Mouse (Mus musculus) right cerebral cortex, postnatal 25 days (tissue): ENCODE measurements at regions not wholly inside any gene's neighbourhood (a gene's known extent, or its start where the extent isn't known, plus 50 kb on each side); places are given as distances from the start of the nearest gene placed in this dataset.
A peak's percentile ranks its signal among the peaks of the same experiment; 100 is the strongest.

ENCODE experiments used
- DNase-seq: peaks from one replicate; pipeline ENCODE4 v3.0.0; 2022

DNA sequence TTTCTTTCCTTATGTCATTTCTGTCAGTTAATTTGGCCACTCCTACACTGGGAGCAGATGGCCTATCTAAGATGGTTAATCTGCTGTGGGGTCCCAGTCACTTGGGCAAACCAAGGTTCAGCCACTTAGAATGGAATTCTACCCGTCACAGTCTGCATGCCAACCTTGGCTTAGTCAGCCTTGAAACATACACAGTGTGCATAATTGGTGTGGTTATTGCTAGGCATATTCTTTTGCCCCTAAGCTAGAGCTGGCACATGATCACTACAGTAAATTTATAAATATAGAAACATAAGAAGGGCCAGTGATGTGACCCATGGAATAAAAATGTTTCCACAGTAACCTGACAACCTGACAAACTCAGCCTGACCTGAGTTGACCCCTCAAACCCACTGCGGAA, 130.7 kb upstream of the Pgrmc2 start:
- no peak for DNase-seq

DNA sequence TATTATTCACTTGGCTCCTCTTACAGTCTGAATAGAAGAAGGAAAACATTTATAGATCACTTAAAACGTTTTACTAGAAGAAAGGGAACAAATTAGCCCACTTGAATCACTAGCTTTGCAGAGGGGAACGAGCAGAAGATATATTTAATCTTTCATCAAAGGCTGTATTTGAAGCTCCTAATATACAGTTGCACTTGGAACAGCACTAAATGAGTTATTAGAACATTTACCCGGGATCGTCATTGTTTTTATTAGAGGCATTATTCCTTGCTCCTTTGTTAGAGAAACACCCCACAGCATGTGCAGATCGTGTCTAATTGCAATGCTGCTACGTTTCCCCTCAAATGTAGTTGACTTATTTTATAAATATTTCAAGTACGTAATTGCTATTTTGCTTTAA, 127.5 kb upstream of the Pgrmc2 start:
- DNase-seq = no peak

DNA sequence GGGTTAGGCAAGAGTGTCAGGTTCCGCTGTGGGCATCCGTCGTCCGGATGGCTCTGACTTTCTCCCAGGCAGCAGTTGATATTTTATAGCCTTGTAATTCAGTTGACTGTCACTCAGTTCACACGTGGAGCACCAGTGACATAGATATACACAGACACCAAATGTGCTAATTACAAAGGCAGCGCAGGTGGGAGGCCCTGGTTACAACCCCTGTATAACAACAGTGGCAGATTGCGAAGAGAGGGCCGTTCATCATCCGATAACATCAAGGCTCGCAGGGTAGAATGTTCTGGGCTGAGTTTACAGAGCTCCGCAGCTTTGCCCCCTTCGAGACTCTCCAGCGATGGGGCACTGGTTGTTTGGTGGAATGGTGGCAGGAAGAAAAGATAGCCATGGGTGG, 120.0 kb upstream of the Pgrmc2 start:
- DNase-seq = no peak

DNA sequence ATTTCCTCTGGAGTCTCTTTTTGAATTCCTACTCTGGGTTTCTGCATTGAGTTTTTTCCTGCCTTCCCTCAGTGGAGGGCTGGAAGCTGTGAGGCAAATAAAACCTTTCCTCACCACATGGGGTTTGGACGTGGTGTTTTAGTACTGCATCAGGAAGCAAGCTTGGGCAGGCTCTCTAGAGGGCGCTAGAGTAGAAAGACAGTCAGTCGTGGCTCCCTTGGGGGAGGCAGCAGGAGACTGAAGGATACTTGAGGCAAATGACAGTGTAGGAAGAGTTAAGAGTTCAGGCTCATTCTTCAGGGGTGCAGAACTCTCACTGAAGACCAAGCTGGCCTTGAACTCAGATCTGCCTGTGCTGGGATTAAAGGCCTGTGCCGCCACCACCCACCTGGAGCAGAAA, 118.9 kb upstream of the Pgrmc2 start:
- DNase-seq = no peak

DNA sequence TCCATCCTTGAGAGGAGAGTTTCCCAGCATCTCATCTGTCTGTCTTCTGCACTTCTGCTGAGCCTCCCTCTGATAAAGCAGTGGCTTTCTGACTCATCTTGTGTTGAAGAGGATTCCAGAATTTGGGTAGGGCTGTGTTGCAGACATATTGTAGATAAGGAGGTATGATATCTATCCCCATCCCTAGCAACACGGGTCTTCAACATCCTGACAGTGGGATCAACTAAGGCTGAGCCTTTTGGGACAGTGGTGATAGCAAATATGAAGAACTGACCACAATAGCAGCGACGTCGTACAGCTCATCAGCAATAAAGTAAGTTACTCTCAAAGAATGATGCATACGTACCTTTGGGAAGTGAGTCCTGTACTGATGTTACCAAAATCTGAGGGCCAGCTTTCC, 117.2 kb upstream of the Pgrmc2 start:
- DNase-seq = no peak

DNA sequence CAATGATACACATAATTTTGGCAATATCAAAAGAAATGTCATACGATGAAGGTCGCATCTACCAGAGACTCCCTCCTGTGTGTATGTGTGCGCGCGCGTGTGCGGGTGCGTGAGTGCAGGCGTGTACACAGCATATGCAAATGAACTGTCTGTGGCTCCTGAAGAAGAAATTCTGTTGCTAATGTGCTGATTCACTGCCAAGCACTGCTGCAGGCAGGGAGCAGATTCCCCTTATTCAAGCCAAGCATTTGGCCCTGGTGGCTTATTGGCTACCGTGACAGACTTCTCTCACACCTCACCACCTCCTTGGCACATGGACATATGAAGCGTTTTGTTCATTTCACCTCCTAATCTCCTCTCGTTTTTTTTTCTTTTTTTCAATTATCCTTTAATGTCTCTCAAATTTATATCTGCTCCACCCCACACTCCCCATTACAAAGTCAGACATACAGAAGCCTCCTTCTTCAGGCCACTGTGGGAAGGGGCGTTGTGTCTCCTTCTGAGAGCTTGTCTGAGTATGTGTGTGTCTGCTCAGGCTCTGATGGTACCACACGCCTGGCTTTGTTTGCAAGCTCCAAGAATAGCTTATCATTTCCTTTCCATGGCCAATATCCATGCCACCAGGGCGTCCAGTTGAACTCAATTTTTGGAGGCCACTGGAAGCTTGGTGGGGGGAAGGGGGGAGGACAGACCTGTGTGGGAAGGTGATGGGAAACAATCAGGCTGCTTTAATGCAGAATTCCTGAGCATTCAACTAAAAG, 115.5 kb upstream of the Pgrmc2 start:
- no peak for DNase-seq

DNA sequence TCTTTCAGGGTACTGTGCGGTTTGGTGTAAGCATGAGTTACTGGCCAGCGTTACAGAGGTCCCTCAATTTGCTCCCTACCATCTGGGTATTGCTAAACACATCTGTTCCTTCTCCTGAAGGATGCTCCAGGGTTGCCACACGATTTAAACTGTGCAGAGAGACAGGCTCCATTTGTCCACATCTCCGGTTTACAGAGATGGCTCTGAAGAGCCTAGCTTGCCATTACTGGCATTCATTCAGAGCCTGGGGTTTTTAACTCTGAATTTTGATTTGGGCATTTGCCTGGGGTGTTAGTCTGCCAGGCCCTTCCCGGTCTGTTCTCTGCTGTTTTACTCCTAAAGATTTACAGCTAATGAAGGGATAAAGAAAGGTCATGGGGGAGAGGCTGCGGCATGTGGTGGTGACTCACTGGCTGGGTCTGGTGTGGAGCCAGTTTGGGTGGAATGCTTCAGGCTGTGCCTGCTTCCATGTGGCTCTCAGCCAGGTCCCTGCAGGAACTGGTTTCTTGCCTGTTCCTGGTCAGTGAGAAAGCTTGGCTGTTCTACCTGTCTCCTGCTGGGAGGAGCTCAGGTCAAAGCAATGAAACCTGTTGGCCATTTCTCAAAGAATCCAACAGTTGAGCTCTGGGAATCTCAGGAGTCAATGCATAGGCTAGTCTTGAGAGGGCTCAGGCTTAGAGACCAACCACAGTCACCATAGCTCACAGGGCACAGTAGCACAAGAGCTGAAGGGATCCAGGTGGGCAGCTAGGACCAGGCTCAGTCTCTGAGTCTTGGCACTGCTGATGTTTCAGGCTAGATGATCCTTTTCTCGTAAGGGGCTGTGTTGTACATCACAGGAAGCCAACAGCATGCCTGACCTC, 112.5 kb upstream of the Pgrmc2 start:
- no peak for DNase-seq

DNA sequence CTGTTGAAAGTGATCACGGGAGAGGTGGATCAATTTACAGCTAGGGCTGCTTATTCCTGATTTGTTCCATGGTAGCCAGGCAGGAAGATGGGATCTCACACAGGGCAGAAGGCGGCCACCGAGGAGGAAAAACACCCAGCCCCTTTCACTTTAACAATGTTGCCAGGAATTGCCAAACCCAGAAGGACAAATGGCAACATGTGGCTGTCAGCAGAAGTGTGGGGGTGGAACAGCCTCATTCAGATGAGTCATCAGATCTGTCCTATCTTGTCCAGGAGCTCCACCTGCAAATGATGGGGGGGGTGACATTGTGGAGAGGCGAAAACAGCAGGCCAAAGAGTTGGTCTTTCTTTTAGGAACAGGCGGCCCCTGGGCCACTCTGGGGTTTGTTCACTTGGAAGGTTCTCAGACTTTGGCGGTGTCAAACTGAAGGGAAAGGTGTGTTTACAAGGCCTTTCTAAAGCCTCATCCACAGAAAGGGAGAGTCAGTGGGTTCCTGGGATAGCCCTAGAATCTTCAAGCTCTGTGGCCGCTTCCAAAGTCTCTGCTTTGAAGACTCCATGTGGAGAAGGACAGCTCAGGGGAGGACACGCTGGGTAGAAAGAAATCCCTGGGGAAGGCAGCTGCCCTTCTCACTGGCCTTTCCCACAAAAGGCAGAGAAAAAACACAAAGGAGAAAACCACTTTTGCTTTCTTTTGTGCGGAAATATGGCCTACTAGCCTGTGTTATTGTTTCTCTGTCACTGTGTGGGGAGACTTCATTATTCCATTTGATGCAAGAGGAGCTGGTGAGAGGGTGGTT, 111.7 kb upstream of the Pgrmc2 start:
- DNase-seq = no peak

DNA sequence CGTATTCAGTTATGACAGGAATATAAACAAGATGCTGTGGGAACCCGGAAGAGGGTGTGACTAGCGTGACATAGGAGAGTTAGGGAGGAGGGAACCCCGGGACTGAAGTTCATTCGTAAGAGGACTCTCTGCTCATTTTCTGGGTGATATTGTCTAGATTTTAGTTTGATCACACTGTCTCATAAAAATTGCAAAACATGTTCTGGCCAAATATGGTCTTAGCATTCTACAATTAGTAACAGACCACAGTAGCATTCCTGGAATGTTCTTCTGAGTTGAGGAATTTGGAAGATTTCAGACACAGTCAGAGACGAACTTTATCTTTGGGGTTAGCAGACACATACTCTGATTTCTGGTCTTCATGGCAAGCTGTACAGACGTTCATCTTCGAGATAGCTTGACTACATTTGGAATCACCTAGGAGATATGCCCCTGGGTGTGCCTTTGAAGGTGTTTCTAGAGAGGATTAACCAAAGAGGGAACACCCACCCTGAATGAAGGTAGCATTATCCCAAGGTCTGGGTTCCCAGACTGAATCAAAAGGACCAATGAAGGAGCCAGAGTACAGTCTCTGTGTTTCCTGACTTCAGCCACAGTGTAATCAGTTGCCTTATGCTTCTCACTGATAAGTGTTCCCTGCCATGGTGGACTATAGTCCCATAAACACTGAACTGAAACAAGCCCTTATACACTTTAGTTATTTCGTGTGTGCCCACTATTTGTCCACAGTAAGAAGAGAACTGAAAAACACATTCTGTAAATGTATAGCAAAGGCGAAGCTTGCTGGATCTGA, 102.7 kb upstream of the Pgrmc2 start:
- DNase-seq = no peak

DNA sequence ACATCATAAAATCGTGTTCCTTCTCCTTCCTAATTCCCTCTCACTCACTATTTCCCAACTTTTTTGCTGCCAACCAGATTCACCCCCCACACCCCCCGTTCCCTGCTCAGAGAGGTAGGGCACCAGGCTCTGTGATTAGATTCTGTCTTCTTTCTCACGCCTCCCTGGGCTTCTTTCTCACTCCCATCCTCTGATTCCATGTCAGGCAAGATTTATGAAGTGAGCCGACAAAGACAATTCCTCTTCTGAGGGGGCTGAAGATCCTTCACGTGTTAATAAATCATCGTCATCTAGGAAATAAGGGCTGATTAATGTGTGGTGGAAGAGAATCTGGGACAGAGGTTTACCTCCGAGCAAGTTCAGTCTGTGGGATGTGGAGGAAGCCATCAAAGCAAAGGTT, 101.5 kb upstream of the Pgrmc2 start:
- DNase-seq = no peak

DNA sequence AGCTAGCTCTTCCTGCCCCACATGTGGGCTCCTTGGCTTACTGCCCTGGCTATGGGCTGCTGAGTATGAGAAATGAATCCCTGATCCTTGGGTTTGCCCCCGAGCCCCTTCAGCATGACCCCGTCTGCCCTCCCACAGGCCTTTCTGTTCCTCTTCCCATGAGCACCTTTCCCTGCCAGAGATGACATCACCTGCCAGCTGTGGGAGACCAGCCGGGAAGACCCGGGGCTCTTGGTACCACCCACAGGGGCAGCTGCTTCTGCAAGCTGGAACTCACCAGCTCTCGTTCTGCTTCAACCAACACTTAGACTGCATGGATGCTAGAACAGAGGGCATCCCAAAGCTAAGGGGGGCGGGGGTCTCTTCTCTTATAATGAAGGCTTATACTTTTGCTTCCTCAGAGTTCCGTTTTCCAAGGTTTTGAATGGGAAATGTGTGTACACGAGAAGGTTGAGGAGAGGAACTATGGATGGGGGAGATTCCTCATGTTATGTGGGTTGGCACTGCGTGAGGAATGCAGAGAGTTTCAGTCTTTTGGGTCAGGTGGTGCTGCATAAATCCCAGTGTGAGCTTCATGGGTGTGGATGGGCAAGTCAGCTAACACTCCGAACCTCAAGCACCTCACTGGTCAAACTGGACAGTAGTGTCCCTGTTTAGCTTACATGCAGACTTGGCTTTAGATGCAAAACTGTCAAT, 100.2 kb upstream of the Pgrmc2 start:
- no peak for DNase-seq

DNA sequence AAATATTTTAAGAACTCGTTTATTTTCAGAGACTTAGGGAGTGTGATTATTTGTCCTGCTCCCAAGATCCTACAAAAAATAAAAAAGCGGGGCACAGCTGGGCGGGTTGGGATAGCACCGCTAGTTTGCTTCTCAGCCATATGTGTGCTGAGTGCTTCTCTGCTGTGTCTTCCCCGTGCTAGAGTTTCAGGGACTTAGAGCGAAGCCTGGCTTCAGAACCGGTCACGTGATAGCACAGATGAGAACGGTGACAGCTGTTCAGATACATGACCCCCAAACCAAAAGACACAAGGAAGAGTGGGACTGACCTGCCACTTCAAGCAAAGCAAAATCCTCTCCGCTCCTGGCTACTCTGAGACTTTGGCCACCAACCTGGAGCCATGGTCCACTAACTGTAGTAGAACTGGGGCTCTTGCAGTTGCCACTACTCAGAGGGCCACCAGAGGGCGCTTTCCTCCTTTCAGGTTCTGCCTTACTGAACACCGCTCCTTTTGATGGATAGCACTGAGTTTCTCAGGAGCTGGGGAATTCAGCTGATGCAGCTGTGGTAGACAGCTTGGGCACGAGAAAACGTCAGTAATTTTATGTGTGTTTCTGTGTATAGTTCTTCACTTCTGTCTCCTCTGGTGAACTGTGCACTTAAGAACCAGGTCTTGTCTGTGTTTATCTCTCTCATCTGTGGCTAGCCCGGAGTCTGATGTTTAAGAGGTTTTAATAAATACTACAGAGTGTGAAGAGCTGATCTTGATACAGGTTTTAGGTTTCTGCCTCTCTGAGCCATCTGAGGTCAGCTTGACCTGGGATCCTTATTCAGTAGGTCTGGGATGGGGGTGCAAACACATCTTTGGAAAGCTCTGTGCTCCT, 99.4 kb upstream of the Pgrmc2 start:
- DNase-seq = peak; percentile 80

DNA sequence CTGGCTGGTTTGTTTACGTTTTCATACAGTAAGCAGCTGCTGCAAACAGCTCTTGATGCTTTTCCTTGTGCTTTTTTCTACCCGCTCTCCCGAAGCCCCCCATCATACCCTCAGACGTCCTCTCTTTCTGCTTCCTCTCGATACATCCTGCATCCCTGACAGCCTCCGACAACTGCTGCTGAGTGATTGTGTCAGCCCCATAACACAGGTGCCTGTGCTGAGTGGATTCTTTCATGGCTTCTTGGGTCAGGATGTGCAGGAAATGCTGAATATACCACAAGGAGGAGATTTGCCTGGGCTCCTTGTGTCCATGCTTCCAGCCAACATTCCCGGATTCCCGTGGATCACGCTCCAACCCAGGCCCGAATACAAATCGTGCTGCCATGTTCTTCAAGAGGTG, 98.6 kb upstream of the Pgrmc2 start:
- no peak for DNase-seq

DNA sequence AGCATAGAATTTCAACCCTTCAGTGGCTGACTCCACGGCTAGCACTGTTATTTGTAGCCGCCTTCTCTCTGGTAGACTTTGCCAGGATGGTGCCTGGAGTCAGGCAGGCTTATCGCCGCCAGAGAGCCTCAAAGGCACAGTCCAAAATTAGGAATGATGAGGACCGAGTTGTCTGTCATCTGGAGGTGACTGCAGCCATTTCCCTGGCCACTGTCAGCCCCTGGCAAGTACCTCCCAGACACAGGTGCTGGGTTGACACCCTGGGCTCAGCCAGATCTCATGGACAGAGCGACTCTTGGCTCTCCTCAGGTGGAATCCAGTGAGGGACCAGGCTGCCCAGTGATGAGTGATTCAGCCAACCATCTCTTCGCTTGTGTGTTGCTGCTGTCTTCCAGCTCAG, 98.1 kb upstream of the Pgrmc2 start:
- DNase-seq = no peak

DNA sequence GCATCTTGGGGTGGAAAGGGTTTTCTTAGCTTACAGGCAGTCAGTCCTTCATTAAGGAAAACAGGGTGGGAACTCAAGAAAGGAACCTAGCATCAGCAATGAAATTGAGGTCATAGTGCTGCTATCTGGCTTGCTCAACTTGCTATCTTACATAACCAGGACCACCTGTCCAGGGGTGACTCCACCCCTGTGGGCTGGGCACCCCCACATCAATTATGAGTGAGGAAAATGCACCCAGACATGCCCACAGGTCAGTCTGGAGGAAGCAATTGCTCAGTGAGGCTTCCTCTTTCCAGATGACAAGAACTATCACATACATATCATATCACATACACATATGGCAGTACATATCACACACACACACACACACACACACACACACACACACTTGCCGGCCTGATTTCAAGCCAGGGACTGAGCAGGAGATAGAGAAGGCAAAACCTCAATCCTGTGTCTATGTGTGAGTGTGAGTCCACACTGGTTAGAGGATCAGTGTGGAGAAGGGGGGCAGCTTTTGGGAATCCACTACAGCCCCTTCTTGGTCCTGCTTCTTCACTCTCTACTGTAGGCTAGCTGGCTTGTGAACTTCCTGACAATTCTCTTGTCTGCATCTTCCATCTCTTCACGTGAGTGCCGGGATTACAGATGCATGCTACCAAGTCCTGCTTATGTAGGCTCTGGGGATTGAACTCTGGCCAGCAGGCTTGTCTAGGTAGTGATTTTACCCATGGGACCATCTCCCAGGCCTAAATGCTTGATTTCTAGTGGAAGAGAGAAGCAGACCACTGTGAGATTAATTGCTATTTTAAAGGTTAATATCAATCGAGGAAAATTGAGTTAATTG, 96.4 kb upstream of the Pgrmc2 start:
- no peak for DNase-seq

DNA sequence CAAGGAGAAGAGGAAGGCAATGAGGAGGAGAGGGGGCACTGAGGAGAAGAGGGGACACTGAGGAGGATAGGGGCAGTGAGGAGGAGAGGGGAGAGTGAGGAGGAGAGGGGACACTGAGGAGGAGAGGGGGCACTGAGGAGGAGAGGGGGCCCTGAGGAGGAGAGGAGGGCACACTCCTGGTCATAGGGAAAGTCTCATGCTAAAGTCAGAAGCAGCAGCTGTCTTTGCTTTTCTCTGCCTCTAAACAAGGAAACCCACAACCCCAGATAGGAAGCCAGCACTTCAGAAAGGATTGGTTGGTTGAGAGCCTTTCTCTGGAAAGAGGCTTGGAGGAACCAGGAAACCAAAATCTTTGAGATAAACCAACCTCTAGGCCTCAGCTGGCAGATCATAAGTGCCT, 94.3 kb upstream of the Pgrmc2 start:
- DNase-seq = no peak

DNA sequence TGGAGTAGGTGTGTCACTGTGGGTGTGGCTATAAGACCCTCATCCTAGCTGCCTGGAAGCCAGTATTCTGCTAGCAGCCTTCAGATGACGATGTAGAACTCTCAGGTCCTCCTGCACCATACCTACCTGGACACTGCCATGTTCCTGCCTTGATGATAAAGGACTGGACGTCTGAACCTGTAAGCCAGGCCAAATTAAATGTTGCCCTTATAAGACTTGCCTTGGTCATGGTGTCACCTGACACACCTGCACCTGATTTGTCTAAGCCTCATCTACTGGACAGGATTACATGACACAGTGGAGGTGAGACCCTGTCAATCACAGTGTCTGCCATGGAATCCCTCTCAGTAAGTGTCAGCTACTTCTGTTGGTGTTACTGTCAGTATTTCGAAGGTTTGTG, 92.5 kb upstream of the Pgrmc2 start:
- no peak for DNase-seq

DNA sequence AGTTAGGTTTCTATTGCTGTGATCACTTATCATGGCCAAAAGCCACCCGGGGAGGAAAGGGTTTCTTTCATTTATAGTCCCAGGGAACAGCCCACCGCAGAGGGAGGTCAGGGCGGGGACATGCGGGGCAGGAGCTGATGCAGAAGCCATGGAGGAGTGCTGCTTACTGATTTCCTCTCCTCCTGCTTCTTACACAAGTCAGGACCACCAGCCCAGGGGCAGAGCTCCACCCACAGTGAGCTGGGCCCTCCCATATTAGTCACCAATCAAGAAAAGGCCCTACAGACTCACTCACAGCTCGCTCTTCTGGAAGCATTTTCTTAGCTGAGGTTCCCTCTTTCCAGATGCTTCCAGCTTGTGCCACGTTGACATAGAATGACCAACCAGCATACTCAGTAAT, 90.7 kb upstream of the Pgrmc2 start:
- no peak for DNase-seq

DNA sequence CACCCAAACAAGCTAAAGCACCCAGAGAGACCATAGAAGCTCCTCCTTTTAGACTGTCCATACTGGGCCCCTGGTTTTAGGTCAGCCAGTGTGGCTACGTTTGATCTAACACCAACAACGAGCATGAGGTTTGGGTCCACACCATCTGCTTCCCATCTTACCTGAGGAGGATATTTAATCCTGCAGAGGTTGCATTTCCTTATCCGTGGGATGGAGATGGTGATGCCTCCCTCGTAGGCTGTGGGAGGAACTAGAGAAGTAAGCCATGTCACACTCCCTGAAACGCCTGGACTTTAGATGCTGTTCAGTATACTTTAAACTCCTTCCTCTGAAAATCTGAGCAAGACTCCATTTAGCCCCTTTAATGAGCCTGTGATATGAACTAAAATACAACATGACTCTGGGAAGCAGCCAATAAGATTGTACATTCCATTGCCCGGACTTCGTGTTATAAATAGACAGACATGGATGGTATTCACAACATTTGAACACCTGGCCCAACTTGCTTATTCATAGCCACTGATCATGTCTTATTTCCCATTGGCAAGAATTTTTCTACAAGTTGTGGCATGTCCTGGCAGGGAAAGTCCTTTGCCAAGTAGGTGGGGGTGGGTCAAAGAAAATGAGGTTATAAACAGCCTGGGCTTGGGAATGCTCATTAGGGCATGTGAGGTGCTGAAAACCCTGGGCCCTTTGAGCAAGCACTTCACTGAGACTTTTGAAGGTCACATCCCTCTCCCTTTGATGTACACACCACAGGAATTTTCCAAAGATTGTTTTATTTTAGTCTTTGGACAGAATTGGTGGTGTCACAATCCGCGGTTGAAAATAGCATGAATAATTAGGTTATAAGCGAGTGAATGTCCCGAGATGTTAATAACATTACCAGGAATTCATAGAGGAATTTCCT, 89.7 kb upstream of the Pgrmc2 start:
- DNase-seq = no peak
